Mouse (Mus musculus) liver, embryonic 13.5 days (tissue): ENCODE data around the gene Csnk1g2. TPM values are rescaled to one million over a fixed set of nuclear protein-coding genes. Genes with fewer than 3 reads are reported as not detected.
A peak's percentile ranks its signal among the peaks of the same experiment; 100 is the strongest.

ENCODE experiments used
- ATAC-seq: fragments of 200-750 bp; cut with Nextera tagmentation; 2 replicates; pipeline ENCODE4 v1.8.0; 2017; ENCODE audit warnings: low read depth, mild to moderate bottlenecking, moderate number of reproducible peaks, moderate library complexity
- DNase-seq: peaks from one replicate; pipeline ENCODE4 v3.0.0; 2022
- H3K27ac ChIP-seq: fragments of 300-500 bp; sonication (generic); 2 replicates; pipeline ENCODE4 v1.5.1; 2015; ENCODE audit warnings: moderate library complexity, mild to moderate bottlenecking, inconsistent platforms
- H3K27me3 ChIP-seq: fragments of 300-500 bp; sonication (generic); 2 replicates; pipeline ENCODE4 v1.6.1; 2015; ENCODE audit warnings: mild to moderate bottlenecking, inconsistent platforms
- H3K36me3 ChIP-seq: fragments of 300-500 bp; sonication (generic); 2 replicates; pipeline ENCODE4 v1.6.1; 2015; ENCODE audit warnings: mild to moderate bottlenecking, inconsistent platforms
- H3K4me1 ChIP-seq: fragments of 300-500 bp; sonication (generic); replicated peaks from 2 replicates; pipeline ENCODE4 v1.6.1; 2015; ENCODE audit warnings: inconsistent platforms
- H3K4me2 ChIP-seq: fragments of 300-500 bp; sonication (generic); 2 replicates; pipeline ENCODE4 v1.6.1; 2015; ENCODE audit warnings: inconsistent platforms, mild to moderate bottlenecking, moderate library complexity
- H3K4me3 ChIP-seq: fragments of 300-500 bp; sonication (generic); replicated peaks from 2 replicates; pipeline ENCODE4 v1.5.1; 2015; ENCODE audit warnings: mild to moderate bottlenecking, inconsistent platforms
- H3K9ac ChIP-seq: fragments of 300-500 bp; sonication (generic); 2 replicates; pipeline ENCODE4 v1.6.1; 2015; ENCODE audit warnings: mild to moderate bottlenecking, inconsistent platforms
- H3K9me3 ChIP-seq: fragments of 300-500 bp; sonication (generic); replicated peaks from 2 replicates; pipeline ENCODE4 v1.6.1; 2016; ENCODE audit warnings: inconsistent platforms
- WGBS: fragments of 180-500 bp; shearing (Covaris S2); methylation state at CpG from one replicate; pipeline ENCODE4 v1.1.7; 2015; ENCODE audit not compliant: insufficient replicate concordance; 5-methylcytosine and 5-hydroxymethylcytosine counted together
- microRNA-seq: library from miRNA; unstranded; fragments of <30 nt; microRNA quantifications from one replicate; pipeline ENCODE4, GENCODE M21; 2016
- polyA plus RNA-seq: library from polyadenylated mRNA; unstranded; fragments of >200 nt; fragmentation: Nextera tagmentation; extraction: Ambion mirVana; gene quantifications from 2 replicates; pipeline ENCODE4 v1.2.1, GENCODE M21; 2015

Gene Csnk1g2
- polyA plus RNA-seq, 1 experiment from 2014 or later: 51.1 TPM

DNA sequence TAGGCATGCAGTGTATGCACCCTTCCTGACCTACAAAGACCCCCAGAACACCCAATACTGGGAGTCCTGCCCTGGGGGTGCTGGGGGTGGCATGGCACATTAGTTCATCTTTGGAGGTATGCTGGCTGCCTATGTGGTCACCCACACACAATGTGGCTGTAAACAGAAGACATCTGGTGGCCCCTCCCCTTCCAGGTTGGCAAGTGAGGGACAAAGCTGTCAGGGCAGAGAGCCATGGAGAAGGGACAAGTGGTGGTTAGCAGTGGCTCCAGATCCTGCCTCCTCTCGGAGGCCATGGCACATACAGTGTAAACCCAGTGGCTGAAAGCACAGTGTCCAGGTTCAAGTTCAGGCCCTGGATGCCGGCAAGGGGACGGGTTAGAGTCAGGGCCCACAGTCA lies 64.0 kb downstream of the Csnk1g2 start:
- peak overlapping the region; percentile 97 for H3K27ac ChIP-seq
- H3K4me1 ChIP-seq: peaks cover 48% of the 10 kb centered on the region
- no peak overlapping the region for H3K4me2 ChIP-seq
- DNase-seq: no peak
- H3K4me3 ChIP-seq: no peak overlapping the region
- H3K9ac ChIP-seq: peak overlapping the region; percentile 33; the same call in 1 of the 2 replicates
- no peaks in the 10 kb centered on the region for H3K9me3 ChIP-seq
- ATAC-seq: no peak
- peaks cover 75% of the 10 kb centered on the region for H3K36me3 ChIP-seq
- WGBS: 83% methylated on average over 3 of the region's 3 CpGs
- H3K27me3 ChIP-seq: no peaks in the 10 kb centered on the region

DNA sequence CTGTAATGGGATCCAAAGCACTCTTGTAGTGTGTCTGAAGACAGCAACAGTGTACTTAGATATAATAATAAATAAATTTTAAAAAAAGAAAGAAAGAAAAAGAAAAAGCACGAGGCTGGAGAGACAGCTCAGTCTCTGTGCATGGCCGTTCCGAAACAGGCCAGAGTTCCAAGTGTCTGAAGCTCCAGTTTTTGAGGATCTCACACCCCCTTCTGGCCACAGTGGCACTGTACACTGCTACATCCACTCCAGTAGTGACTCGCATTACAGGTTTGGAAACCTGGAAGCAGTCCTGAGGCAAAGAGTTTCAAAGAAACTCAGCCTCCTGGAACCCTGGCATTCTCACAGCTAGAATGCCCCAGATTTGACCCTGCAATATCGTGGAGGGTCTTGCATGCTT lies 65.2 kb downstream of the Csnk1g2 start:
- Histone ChIP-seq H3K9me3 (no peaks in the 10 kb centered on the region), H3K4me1 (peaks cover 59% of the 10 kb centered on the region), H3K4me2 (no peak overlapping the region), H3K27ac (no peak overlapping the region), H3K4me3 (no peak overlapping the region), H3K36me3 (peaks cover 76% of the 10 kb centered on the region), H3K9ac (no peak overlapping the region), H3K27me3 (no peaks in the 10 kb centered on the region)
- WGBS: 42% methylated on average over 5 of the region's 5 CpGs
- ATAC-seq (peak; percentile 49; the same call in 1 of the 2 replicates), DNase-seq (peak; percentile 64)

Small RNA genes within 50 kb of the gene (microRNA-seq; reads per million reads assigned to microRNA genes)
- gene Mir6912: 1.5 reads per million

Other genes with a start within 250 kb of the Csnk1g2 start
- gene Mex3d, start 235.2 kb upstream of the Csnk1g2 start, polyA plus RNA-seq: 1.0 and 1.1 TPM in 2 replicates
- 81.2 and 87.4 TPM in 2 replicates for gene Mbd3, start 223.3 kb upstream of the Csnk1g2 start, polyA plus RNA-seq
- gene Uqcr11, start 216.0 kb upstream of the Csnk1g2 start, polyA plus RNA-seq: 474 and 603 TPM in 2 replicates
- 55.2 and 56.2 TPM in 2 replicates for gene Tcf3, start 189.2 kb upstream of the Csnk1g2 start, polyA plus RNA-seq
- gene Onecut3, start 128.0 kb upstream of the Csnk1g2 start, polyA plus RNA-seq: 0.02 TPM in 1 of 2 replicates, not detected in the other
- gene Atp8b3, start 83.7 kb upstream of the Csnk1g2 start, polyA plus RNA-seq: 0.02 and 0.03 TPM in 2 replicates
- gene Rexo1, start 61.3 kb upstream of the Csnk1g2 start, polyA plus RNA-seq: 13.4 and 13.8 TPM in 2 replicates
- 13.4 and 14.1 TPM in 2 replicates for gene Klf16, start 45.5 kb upstream of the Csnk1g2 start, polyA plus RNA-seq
- 45.1 and 51.7 TPM in 2 replicates for gene Abhd17a, start 32.5 kb upstream of the Csnk1g2 start, polyA plus RNA-seq
- 52.0 and 54.6 TPM in 2 replicates for gene Scamp4, start 20.0 kb upstream of the Csnk1g2 start, polyA plus RNA-seq
- gene Adat3, start 20.0 kb upstream of the Csnk1g2 start, polyA plus RNA-seq: 5.7 and 6.3 TPM in 2 replicates
- gene Gm49322, start 16.8 kb upstream of the Csnk1g2 start, polyA plus RNA-seq: 1.4 and 1.5 TPM in 2 replicates
- gene Btbd2, start 34.2 kb downstream of the Csnk1g2 start, polyA plus RNA-seq: 11.5 and 12.7 TPM in 2 replicates
- gene Mknk2, start 55.3 kb downstream of the Csnk1g2 start, polyA plus RNA-seq: 71.4 and 73.8 TPM in 2 replicates
- gene Mob3a, start 79.1 kb downstream of the Csnk1g2 start, polyA plus RNA-seq: 31.6 and 38.5 TPM in 2 replicates
- 6.1 and 7.5 TPM in 2 replicates for gene Izumo4, start 79.3 kb downstream of the Csnk1g2 start, polyA plus RNA-seq
- 24.9 and 25.6 TPM in 2 replicates for gene Ap3d1, start 119.4 kb downstream of the Csnk1g2 start, polyA plus RNA-seq
- 7.4 and 7.8 TPM in 2 replicates for gene Dot1l, start 132.4 kb downstream of the Csnk1g2 start, polyA plus RNA-seq
- 35.7 and 48.5 TPM in 2 replicates for gene Sf3a2, start 175.4 kb downstream of the Csnk1g2 start, polyA plus RNA-seq
- 97.5 and 105 TPM in 2 replicates for gene Plekhj1, start 175.8 kb downstream of the Csnk1g2 start, polyA plus RNA-seq
- gene Amh, start 182.4 kb downstream of the Csnk1g2 start, polyA plus RNA-seq: not detected in 2 replicates
- 0.20 and 0.38 TPM in 2 replicates for gene Jsrp1, start 190.7 kb downstream of the Csnk1g2 start, polyA plus RNA-seq
- gene Oaz1, start 203.8 kb downstream of the Csnk1g2 start, polyA plus RNA-seq: 1,324 and 1,529 TPM in 2 replicates
- not detected in 2 replicates for gene Lingo3, start 221.2 kb downstream of the Csnk1g2 start, polyA plus RNA-seq
- 192 and 208 TPM in 2 replicates for gene Lsm7, start 232.4 kb downstream of the Csnk1g2 start, polyA plus RNA-seq
- gene Sppl2b, start 232.4 kb downstream of the Csnk1g2 start, polyA plus RNA-seq: 56.8 and 58.9 TPM in 2 replicates
- gene Tmprss9, start 249.0 kb downstream of the Csnk1g2 start, polyA plus RNA-seq: 0.05 TPM in 1 of 2 replicates, not detected in the other